Mouse (Mus musculus) common myeloid progenitor, adult 5-6 weeks (primary cell): Measurements from ENCODE around the gene Slamf8. TPM values are rescaled to one million over a fixed set of nuclear protein-coding genes. Genes with fewer than 3 reads are reported as not detected.

Source experiments
- ATAC-seq: replicated peaks from 2 replicates; pipeline ENCODE4 v1.8.0; 2016; ENCODE audit warnings: low read depth, mild to moderate bottlenecking, moderate TSS enrichment, inconsistent platforms; ENCODE audit not compliant: poor library complexity, severe bottlenecking
- total RNA-seq: library from RNA; stranded (forward); fragments of 200-1000, 187-1606 nt; gene quantifications from 2 replicates; pipeline ENCODE4 v1.2.3, GENCODE M21; 2017

The Slamf8 gene
- 0.44 TPM in 1 of 2 replicates, not detected in the other for total RNA-seq

- peak; percentile 48 for ATAC-seq
Measured at GRCm38 (mm10) chr1:172590385-172590784, at the start of gene Slamf8. Gene Slamf8, minus strand, starts transcription at chr1:172590568.

- ATAC-seq, result no peak
Measured at GRCm38 (mm10) chr1:172638781-172639180, 48.4 kb upstream of the Slamf8 start.

- no peak for ATAC-seq
Measured at GRCm38 (mm10) chr1:172637801-172638200, 47.4 kb upstream of the Slamf8 start.

- ATAC-seq, result no peak
Measured at GRCm38 (mm10) chr1:172636266-172636665, 45.9 kb upstream of the Slamf8 start.

GRCm38 (mm10) chr1:172635258-172635657, 44.9 kb upstream of the Slamf8 start:
- ATAC-seq, result no peak

GRCm38 (mm10) chr1:172634136-172634535, 43.8 kb upstream of the Slamf8 start:
- no peak for ATAC-seq

- peak; percentile 94 for ATAC-seq
Measured at GRCm38 (mm10) chr1:172632451-172633326, 42.3 kb upstream of the Slamf8 start, which contains the start of gene Dusp23. Gene Dusp23, minus strand, starts transcription at chr1:172632962.

GRCm38 (mm10) chr1:172631721-172632120, 41.4 kb upstream of the Slamf8 start:
- no peak for ATAC-seq

- ATAC-seq, result no peak
Measured at GRCm38 (mm10) chr1:172629831-172630230, 39.5 kb upstream of the Slamf8 start.

GRCm38 (mm10) chr1:172626306-172626705, 35.9 kb upstream of the Slamf8 start:
- ATAC-seq, result no peak

- no peak for ATAC-seq
Measured at GRCm38 (mm10) chr1:172624081-172624480, 33.7 kb upstream of the Slamf8 start.

GRCm38 (mm10) chr1:172623599-172623998, 33.2 kb upstream of the Slamf8 start:
- peak; percentile 53; the same call in 1 of the 2 replicates for ATAC-seq

- peak; percentile 92 for ATAC-seq
Measured at GRCm38 (mm10) chr1:172619235-172619634, 28.9 kb upstream of the Slamf8 start.

GRCm38 (mm10) chr1:172618141-172618540, 27.8 kb upstream of the Slamf8 start:
- ATAC-seq, result no peak

- no peak for ATAC-seq
Measured at GRCm38 (mm10) chr1:172617365-172618076, 27.2 kb upstream of the Slamf8 start.

GRCm38 (mm10) chr1:172616537-172617300, 26.4 kb upstream of the Slamf8 start:
- ATAC-seq, result no peak

GRCm38 (mm10) chr1:172615412-172615811, 25.0 kb upstream of the Slamf8 start:
- 0 out of 2 replicates have a peak, but pooled peaks have one; percentile 4 for ATAC-seq

GRCm38 (mm10) chr1:172614654-172615053, 24.3 kb upstream of the Slamf8 start:
- no peak for ATAC-seq

GRCm38 (mm10) chr1:172612745-172613144, 22.4 kb upstream of the Slamf8 start:
- peak; percentile 81 for ATAC-seq

- ATAC-seq, result no peak
Measured at GRCm38 (mm10) chr1:172611304-172611703, 20.9 kb upstream of the Slamf8 start.
